Mouse (Mus musculus) neutrophil, adult 5-6 weeks (primary cell): ENCODE results near the gene Rassf8. TPM values are rescaled to one million over a fixed set of nuclear protein-coding genes. Genes with fewer than 3 reads are reported as not detected.
A peak's percentile ranks its signal among the peaks of the same experiment; 100 is the strongest.

Experiments used
- ATAC-seq: fragments of 151-379, 151-347 bp; 2 replicates; pipeline ENCODE4 v1.8.0; 2017; ENCODE audit warnings: mild to moderate bottlenecking, moderate TSS enrichment; ENCODE audit not compliant: insufficient number of reproducible peaks, poor library complexity, low FRiP score, severe bottlenecking; ENCODE audit errors: extremely low read depth
- total RNA-seq: library from RNA; stranded (forward); fragments of 200-1000 nt; gene quantifications from 2 replicates; pipeline ENCODE4 v1.2.3, GENCODE M21; 2017

Rassf8 gene
- 1.9 and 2.1 TPM in 2 replicates for total RNA-seq

DNA sequence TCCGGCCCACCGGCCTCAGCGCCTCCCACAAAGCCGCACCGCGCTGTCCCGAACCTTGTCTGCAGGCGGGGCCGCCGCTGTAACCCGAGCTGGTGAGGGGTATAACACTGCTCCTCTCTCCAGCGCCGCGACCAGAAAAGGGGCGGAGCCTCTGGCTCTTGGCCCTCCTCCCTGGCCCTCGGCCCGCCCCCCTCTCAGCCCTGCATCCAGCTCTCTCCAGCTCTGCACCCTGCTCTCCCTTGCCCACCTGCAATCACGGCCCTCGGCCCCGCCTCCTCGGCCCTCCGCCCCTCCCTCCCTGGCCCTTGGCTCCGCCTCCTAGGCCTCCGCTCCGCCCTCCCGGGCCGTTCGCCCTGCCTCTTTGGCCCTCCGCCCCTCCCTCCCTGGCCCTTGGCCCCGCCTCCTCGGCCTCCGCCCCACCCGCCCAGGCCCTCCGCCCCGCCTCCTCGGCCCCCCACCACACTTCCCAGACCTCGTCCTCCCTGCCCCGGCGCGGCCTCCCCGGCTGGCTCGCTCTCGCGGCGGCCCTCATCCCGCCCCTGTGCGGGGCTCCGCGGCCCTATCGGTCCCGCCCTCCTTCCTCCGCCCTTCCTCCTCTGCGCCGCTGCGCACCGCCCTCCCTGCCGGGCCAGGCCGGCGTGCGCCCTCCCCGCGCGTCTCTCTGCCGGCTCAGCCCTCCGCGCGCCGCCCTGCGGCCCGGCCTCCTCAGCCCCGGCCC, at the start of gene Rassf8:
TSS of gene Rassf8 (plus strand) at position 617 of the 718 bp plus-strand sequence.
- peak; percentile 68 for ATAC-seq

DNA sequence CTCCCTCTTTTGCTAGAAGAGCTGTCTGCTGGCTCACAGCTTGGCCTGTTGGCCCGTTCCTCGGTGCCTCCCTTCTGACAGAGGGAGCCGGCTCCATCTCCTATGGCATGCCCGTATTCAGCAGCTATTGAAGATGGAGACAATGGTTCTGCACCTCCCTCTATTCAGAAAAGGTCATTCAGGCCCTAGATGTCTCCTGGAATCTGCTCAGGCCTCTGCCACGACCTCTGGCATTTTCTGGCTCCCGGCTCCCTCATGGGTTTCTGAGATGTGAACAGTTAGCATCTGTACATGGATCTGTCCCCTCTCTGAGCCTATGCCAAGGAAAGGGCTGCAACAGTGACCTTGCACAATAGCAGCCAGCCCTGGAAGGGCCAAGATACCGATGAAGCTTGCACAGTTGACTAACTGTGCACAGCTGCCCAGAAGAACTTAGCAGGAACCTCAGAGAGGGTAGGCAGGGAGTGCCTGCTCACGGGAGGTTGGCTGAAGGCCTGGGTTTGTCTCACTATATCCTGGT, 45.5 kb upstream of the Rassf8 start:
- no peak for ATAC-seq

DNA sequence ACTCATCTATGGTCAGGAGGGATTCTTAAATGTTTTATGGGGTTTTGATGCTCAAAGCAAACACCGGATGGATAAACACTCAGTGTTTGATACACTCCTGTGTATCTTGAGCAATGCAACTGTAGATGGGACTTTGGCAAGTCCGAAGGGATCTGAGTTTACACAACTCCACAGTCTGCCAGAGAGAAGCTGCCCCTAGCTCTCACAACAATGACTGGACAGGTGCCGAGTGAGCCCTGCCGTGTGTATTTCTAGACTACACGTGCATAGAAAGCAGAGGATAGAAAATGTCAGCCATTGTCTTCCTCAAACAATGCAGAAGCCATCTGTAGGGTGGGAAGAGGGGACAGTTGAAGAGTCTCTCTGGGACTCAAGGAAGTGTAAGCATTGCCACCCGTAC, 42.9 kb upstream of the Rassf8 start:
- ATAC-seq, result no peak

DNA sequence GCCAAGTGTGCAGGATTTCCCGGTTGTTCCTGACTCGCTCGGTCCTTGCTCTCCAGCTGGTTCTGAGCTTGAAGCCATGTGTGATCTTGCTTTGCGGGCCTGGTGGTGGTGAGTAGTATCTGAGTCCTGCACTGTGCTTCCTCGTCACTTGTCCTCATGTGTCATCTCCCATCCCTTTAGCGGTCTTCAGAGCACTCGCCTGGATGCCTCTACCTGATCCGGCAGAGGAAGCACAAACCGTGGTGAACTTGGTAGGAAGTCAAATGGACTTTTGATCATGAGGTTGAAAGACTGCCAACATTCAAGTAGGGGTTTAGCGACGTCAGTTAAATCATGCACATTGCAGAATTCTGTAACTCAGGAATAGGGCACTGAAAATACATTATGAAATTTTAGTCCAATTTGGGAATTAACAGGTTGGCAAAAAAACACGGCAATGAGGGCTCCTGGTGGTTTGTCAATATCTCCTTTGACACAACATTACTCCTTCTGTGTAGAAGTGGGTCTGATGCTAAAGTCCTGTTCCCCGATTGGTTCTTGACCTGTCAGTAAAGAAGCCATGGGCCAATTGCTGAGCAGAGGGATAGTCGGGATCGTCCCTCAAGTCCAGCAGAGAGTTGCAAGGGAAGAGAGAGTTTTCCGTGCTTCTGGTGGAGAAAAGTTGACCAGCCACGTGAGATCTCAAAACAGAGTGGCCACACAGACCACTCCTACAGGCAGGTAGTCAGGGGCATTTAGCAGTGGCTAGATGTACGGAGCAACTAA, 36.4 kb upstream of the Rassf8 start:
- no peak for ATAC-seq

DNA sequence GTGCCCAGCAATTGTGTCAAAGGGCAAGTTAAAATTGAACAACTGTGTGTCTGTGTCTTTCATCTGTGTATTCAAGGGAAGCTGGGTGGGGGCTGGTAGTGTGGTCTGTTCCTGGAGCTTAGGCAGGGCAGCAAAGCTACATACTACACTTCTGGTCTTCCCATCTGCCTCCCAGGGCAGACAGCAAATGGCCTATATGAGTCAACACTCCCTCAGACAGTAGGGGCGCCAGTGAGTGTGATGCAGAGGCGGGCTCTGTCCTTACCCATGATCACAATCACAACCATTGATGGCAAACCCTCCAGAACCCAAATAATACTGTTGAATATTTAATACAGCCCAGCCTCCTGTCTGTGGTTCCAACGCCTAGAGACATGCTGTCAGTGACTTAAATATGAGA, 35.8 kb upstream of the Rassf8 start:
- ATAC-seq, result no peak

DNA sequence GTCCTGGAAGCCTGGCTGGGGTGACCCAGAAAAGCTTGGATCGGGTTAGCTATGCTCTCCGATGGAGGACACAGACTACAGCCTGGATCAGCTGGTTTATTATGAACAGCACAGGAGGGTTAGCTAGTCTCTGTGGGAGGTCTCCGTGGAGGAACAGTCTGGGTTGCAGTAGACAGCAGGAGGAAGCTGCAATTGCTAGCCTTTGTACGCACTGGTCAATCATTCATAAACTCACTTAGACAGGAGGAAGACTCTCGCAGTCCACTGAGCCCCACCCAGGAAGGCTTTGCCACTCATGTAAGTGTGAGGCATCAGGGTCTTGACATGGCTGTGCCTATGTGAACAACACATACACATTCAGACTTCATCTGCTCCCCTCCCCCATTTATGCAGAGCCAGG, 35.2 kb upstream of the Rassf8 start:
- ATAC-seq, result no peak

DNA sequence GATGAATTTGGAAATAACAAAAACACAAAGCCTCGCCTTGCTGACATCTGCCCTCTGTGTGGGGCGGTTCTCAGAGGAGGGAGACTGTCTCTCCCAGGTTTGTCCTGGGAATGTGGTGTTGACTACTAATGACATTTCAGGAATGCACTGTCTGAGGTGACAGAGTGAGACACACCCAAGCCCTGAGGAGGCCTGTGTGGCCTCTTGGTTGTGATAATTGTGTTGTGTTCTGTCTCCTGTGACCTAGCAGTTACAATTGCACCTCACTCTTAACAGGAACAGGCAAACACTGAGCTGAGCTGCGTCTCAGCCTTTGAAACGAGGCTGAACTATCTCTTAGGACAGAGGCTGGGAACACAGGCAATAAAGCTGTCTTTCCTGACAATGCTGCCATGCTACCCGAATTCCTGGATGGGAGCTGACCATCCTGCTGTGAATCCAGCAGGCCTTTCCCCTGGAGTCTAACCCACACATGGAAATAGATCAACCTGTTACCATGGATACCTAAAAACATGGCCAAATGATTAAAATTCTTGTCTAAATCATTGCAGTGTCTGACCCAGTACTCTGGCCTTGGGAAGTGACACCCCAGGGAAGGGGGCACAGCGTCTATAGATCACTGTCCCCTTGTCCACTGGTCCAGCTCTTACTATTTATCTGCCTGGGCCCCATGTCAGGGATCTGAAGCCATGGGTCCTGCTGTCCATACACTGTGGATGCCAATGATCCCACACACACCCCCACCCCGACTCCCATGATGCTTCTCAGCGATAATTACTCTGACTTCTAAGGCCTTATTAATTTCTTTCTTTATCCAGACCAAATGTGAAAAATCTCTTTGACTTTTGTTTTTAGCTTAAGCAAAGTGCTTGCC, 33.1 kb upstream of the Rassf8 start:
- ATAC-seq, result no peak

DNA sequence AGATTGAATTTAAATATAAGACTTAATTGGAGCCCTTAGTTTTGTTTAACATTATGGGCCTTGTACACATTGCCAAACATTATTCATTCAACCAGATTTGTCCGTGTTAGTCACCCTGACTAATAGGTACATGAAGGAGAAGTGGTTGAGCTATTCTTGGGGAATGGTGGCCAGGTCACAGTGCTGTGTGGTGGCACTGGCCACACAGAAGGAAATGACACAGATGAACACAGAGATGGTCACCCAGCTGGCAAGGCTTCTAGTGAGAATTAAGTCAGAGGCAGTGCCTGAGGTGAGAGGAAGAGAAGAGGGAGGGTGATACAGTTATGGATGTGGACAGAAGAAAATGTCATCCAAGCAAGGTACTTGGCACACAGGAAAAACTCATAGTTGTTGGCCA, 32.4 kb upstream of the Rassf8 start:
- ATAC-seq, result no peak

DNA sequence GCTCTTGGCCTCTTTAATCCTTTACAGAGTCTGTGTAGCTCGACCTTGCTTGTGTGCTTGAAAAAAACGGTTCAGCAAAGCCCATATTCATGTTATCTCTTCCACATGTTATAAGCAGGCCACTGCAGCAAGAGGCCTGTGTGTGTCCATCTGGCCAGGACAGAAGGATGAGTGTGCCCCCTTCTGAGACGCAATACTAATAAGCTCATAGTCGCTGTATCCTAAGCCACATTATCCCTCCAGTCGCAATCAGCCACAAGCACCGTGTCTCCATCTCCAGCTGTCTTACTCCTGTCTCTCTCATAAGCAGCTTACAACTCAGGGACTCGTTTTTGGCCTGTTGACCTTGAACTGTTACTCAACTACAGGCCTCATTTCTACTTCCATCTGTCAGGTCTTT, 24.0 kb upstream of the Rassf8 start:
- ATAC-seq, result no peak

DNA sequence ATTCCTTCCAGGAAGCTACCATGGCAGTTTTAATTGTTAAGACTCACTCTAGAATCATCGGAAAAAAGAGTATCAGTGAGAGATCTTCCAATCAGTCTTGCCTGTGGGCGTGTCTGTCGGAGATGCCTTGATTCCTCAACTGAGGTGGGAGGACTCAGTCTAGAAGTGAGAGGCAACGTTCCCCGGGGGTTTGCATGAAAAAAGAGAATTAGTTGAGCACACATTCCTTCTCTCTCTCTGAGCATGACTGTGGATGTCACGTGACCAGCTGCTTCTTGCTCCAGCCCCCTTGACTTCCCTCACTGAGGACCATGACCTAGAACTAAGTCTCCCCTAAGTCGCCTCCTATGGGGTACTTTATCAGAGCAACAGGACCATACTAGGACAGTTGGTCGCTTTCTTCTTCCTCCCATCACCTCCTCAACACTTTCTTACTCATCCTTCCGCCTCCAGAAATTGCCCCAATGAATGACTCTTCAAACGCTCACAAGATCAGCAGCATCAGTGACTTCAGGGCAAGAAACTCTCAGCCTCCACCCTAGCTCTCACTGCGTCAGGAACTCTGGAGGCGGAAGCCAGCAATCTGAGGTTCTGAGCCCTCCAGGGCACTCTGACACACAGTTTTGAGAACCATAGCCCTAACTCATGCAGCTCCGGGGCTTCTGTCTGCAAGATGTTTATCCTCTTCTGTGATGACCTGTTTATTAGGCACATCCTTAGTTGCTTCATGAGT, 23.3 kb upstream of the Rassf8 start:
- ATAC-seq, result no peak

DNA sequence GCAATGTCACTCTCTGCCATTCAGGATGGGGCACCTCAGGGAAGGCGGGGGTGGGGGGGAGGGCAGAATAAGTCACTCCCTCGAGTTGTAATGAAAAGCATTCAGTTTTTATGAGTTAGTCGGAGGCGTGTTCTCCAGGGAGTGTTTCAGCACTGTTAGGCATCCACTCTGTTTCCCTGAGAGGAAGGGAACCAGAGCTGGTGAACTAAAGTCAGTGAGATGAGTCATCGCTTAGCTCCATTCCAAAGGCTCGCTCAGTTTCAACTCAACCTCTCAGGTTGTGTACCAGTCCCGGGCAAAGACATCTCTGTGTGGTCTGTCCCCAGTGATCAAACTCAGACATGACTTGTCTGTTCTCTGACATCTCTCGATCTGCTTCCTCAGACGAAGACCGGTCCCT, 20.7 kb upstream of the Rassf8 start:
- no peak for ATAC-seq

DNA sequence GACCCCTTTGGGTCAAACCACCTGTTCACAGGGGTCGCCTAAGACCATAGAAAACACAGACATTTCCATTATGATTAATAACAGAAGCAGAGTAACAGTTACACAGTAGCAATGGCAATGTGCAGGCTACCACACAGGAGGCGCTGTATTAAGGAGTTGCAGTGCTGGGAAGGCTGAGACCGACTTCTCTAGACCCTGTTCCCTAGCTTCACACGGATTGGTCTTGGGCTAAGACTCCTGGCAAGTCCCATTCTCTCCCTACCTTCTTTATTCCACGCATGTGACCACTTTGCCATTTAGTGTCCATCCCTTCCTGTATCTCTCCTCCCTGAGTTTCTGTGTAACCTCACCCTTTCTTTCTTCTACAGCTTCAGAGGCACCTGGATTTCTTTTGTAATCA, 19.6 kb upstream of the Rassf8 start:
- no peak for ATAC-seq

DNA sequence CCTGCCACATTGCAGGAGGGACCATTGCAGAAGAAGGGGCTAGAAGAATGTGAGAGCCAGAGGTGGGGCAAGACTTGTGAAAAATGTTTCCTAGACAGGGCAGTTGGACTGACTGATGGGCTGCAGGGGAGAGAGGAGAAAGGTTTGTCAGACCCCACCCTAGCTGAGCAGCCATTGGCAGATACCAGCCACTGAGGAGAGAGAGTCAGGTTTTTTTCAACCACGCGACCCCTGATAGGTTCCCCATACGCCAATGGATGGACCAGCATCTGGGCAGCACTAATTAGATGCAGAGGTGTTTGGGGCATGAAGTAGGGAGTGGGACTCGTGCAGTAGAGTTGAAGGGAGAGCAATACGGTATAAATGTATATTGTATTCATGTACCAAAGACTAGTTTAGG, 13.7 kb upstream of the Rassf8 start:
- no peak for ATAC-seq

DNA sequence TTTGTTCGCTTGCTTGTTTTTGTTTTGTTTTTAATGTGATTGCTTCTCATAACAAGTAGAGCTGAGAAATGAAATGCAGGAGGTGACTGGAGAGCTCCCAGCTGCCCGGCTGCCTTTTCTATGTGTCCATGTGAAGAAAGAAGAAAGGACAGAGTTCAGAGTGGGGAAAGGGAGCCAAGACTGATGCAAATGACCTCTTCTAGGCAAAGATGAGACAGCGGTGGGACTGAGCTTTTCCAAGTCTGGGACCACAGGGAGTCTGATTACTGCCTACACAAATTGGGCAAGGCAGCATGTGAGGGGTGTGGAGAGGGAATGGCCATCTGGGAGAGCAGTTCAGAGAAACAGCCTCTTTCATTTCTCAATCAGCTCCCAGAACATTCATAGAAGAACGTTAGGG, 13.3 kb upstream of the Rassf8 start:
- no peak for ATAC-seq

DNA sequence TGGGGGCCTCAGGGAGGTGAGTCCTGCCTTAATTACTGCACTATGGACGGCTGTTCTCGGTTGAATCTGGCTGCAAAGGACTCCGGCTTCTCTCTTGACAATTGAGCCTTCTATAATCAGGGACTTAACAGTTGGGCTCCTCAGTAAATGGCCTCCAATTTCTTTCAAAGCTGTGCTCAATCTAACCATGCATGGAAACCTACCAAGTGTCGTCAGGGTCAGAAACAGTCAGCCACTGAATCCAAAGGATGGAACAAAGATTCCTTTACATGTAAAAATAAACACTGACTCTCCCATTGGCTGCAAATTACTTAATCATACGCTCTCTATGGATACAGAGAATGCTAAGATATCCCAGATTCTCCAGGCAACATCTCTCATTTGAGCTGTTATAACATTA, 12.6 kb upstream of the Rassf8 start:
- no peak for ATAC-seq

DNA sequence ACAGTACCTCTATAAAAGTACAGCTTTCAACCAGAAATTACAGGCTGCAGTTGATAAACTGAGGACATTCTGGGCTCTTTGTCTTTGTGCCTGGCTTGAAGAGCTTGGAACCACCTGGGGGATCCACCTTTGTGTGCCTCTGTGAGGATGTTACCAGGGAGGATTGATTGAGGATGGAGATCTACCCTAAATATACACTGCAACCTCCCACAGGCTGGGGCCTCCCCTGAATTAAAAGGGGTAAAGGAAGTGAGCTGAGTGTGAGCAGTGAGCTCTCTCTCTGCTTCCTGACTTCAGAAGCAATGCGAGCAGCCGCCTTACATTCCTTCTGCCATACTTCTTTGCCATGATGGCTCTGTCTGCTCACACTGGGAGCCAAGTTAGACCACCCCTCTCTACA, 10.4 kb upstream of the Rassf8 start:
- no peak for ATAC-seq

DNA sequence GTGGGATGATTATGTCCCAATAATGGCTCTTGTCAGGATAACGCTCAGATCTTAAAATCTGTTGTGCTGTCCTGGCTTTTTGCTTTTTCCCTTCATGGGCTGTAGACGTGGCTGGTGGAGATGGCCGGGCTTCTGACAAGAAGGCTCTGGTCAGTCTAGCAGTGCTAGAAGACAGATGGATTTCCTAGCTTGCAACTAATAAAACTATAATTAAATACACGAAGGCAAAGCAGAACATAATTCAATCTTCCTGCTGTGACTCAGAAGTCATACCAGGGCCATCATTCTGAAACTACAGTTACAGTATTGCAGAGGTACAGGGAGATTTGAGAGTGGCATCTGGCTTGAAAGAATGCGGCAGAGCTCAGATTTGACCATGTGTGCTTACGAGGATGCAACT, 7.3 kb upstream of the Rassf8 start:
- no peak for ATAC-seq

DNA sequence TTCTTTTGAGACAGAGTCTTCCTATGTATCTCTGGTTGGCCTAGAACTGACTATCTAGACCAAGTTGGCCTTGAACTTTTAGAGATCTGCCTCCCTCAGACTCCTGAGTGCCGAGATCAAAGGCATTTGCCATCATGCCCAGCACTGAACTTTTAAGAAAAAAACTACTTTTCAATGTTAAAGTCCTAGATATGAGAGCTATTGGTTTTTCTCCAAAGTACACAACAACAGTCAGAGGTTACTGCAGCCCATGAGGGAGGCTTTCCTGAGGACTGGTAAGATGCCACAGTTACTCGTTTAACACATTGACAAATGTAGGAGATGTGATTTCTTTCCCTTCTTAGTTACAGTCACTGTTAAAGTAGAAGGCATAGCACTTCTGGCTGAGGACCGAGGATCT, 6.5 kb upstream of the Rassf8 start:
- no peak for ATAC-seq

DNA sequence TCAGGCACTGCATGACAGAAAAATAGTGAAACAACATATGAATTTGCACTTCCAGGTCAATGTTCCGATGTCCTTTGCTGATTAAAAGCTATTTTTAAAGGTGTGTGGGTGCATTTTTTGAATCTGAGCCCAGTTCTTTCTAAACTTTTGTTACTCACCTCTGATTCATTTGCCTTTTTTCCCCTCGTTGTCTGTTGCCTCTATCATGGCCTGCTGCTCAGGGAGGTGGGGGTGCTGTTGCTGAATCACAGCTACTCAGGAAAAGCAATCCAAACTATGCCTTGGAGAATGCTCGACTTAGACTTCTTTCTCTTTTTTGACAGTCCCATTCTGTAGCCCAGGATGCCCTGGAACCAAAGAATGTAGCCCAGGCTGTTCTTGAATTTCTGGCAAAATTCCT, 1.3 kb upstream of the Rassf8 start:
- ATAC-seq, result no peak
